Mouse (Mus musculus) testis, adult 2 months (tissue): ENCODE measurements around the gene Gipc2. TPM values are rescaled to one million over a fixed set of nuclear protein-coding genes. Genes with fewer than 3 reads are reported as not detected.

Source experiments
- H3K27ac ChIP-seq: fragments of 200-500 bp; 2 replicates; pipeline ENCODE4 v1.5.1; 2012; ENCODE audit warnings: low read depth, low read length; ENCODE audit not compliant: control insufficient read depth, insufficient read depth
- H3K27me3 ChIP-seq: fragments of 200-500 bp; 2 replicates; pipeline ENCODE4 v1.6.1; 2012; ENCODE audit warnings: mild to moderate bottlenecking, low read length, moderate library complexity; ENCODE audit not compliant: control insufficient read depth, insufficient read depth
- H3K36me3 ChIP-seq: fragments of 200-500 bp; 2 replicates; pipeline ENCODE4 v1.6.1; 2012; ENCODE audit warnings: mild to moderate bottlenecking, low read length; ENCODE audit not compliant: control insufficient read depth, insufficient read depth
- H3K4me1 ChIP-seq: fragments of 200-500 bp; 2 replicates; pipeline ENCODE4 v1.6.1; 2012; ENCODE audit warnings: low read length; ENCODE audit not compliant: control insufficient read depth, insufficient read depth
- H3K4me3 ChIP-seq: fragments of 200-500 bp; 2 replicates; pipeline ENCODE4 v1.5.1; 2012; ENCODE audit warnings: low read depth, mild to moderate bottlenecking, low read length, moderate library complexity, mixed read lengths; ENCODE audit not compliant: control insufficient read depth
- CTCF ChIP-seq: fragments of 200-500 bp; IDR thresholded peaks from 2 replicates; pipeline ENCODE4 v1.5.1; 2012; ENCODE audit warnings: low read depth, mild to moderate bottlenecking, inconsistent platforms, low read length, moderate library complexity; ENCODE audit not compliant: control insufficient read depth, insufficient read depth, insufficient replicate concordance
- POLR2A ChIP-seq: fragments of 200-500 bp; IDR thresholded peaks from 2 replicates; pipeline ENCODE4 v1.6.1; 2012; ENCODE audit warnings: low read depth, mild to moderate bottlenecking, inconsistent platforms, low read length, moderate library complexity; ENCODE audit not compliant: control insufficient read depth
- polyA plus RNA-seq: library from polyadenylated mRNA; depleted of rRNA; stranded (reverse); fragments of >200 nt; gene quantifications from 2 replicates; pipeline ENCODE4 v1.2.3, GENCODE M21; 2012

The Gipc2 gene
- polyA plus RNA-seq, 1 experiment = 9.7 TPM

- no peaks in the 10 kb centered on the region for H3K27me3 ChIP-seq
- H3K4me1 ChIP-seq = no peaks in the 10 kb centered on the region
- TF ChIP-seq CTCF = no peak
- TF ChIP-seq POLR2A = no peak
- H3K4me3 ChIP-seq = no peak overlapping the region
- no peak overlapping the region for H3K27ac ChIP-seq
- H3K36me3 ChIP-seq = no peaks in the 10 kb centered on the region
Observed at GRCm38 (mm10) chr3:152172322-152172935, 6.4 kb upstream of the Gipc2 start.

- H3K4me1 ChIP-seq = peaks cover 3% of the 10 kb centered on the region
- no peak for TF ChIP-seq CTCF
- TF ChIP-seq POLR2A = no peak
- no peaks in the 10 kb centered on the region for H3K27me3 ChIP-seq
- no peak overlapping the region for H3K4me3 ChIP-seq
- no peak overlapping the region for H3K27ac ChIP-seq
- H3K36me3 ChIP-seq = no peaks in the 10 kb centered on the region
Observed at GRCm38 (mm10) chr3:152171862-152172261, 5.8 kb upstream of the Gipc2 start.

- H3K4me3 ChIP-seq = no peak overlapping the region
- no peaks in the 10 kb centered on the region for H3K27me3 ChIP-seq
- no peak for TF ChIP-seq POLR2A
- TF ChIP-seq CTCF = no peak
- no peak overlapping the region for H3K27ac ChIP-seq
- H3K36me3 ChIP-seq = no peaks in the 10 kb centered on the region
- H3K4me1 ChIP-seq = peaks cover 3% of the 10 kb centered on the region
Observed at GRCm38 (mm10) chr3:152171236-152171635, 5.2 kb upstream of the Gipc2 start.

GRCm38 (mm10) chr3:152170407-152170806 is 4.4 kb upstream of the Gipc2 start:
- H3K27me3 ChIP-seq = no peaks in the 10 kb centered on the region
- H3K27ac ChIP-seq = no peak overlapping the region
- no peaks in the 10 kb centered on the region for H3K36me3 ChIP-seq
- H3K4me3 ChIP-seq = no peak overlapping the region
- no peak for TF ChIP-seq POLR2A
- TF ChIP-seq CTCF = no peak
- H3K4me1 ChIP-seq = peaks cover 8% of the 10 kb centered on the region

- no peak for TF ChIP-seq POLR2A
- Histone ChIP-seq H3K36me3 (no peaks in the 10 kb centered on the region), H3K27me3 (no peaks in the 10 kb centered on the region), H3K4me1 (peaks cover 8% of the 10 kb centered on the region), H3K27ac (no peak overlapping the region), H3K4me3 (no peak overlapping the region)
Observed at GRCm38 (mm10) chr3:152168007-152168406, 2.0 kb upstream of the Gipc2 start.

- no peak overlapping the region for H3K4me3 ChIP-seq
- H3K36me3 ChIP-seq = no peaks in the 10 kb centered on the region
- peaks cover 8% of the 10 kb centered on the region for H3K4me1 ChIP-seq
- no peaks in the 10 kb centered on the region for H3K27me3 ChIP-seq
- no peak overlapping the region for H3K27ac ChIP-seq
- no peak for TF ChIP-seq CTCF
- TF ChIP-seq POLR2A = no peak
Observed at GRCm38 (mm10) chr3:152166699-152167451, 845 bp upstream of the Gipc2 start.

- H3K4me3 ChIP-seq = peak overlapping the region; percentile 30
- peaks cover 8% of the 10 kb centered on the region for H3K4me1 ChIP-seq
- no peaks in the 10 kb centered on the region for H3K27me3 ChIP-seq
- TF ChIP-seq POLR2A = no peak
- H3K27ac ChIP-seq = no peak overlapping the region
- H3K36me3 ChIP-seq = no peaks in the 10 kb centered on the region
Observed at GRCm38 (mm10) chr3:152165351-152166098, 505 bp downstream of the Gipc2 start.
